Mouse (Mus musculus): Measurements from ENCODE around the gene Kcnmb4. TPM values are rescaled to one million over a fixed set of nuclear protein-coding genes. Genes with fewer than 3 reads are reported as not detected.

Kcnmb4 gene
- polyA plus RNA-seq, 1 experiment from 2014 or later = not detected

DNA sequence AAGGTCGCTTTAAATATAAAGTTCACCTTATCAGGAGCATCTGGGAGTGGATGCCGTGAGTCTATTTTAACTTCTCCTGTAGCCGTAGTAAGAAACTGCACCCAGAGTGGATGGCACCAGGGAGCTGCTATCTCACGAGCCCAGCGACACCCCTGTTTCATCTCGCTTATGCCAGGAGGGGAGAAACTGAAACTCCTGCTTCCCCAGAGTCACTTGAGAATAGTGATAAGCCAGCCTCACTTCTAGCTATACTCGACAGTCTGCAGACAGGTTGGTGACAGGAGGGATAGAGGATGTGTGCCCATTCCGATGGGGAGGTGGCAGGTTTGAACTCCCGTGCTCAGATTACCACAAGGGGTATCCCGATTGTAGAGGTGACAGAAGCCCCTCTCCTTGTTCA is 33.6 kb downstream of the Kcnmb4 start:
- Histone ChIP-seq H3K4me3 (ENCODE audit: inconsistent target) (no peak overlapping the region), H3K27ac (no peak overlapping the region)
- 93% methylated on average over 10 of the region's 10 CpGs for WGBS (ENCODE audit: missing documents)

DNA sequence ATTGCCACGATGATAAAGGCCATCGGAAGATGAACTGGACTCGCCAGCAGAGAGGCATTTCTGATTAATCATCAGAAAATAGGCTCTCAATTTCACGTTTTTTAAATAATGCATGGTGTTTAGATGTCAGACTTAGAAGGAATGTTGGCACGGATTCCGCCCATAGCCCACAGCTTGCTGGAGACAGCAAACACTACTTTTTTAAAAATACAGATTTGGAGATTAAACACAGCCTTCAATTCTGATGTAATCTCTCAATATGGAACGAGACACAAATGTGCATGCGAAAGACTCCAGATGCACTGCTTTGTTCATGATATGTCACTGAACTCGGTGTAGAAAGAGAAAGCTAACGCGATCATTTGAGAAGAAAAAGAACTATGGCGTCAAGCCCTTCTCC is 38.2 kb downstream of the Kcnmb4 start:
- Histone ChIP-seq H3K4me3 (ENCODE audit: inconsistent target) (no peak overlapping the region), H3K36me3 (ENCODE audit: inconsistent target) (no peaks in the 10 kb centered on the region), H3K27ac (no peak overlapping the region), H3K79me2 (ENCODE audit: inconsistent target) (no peaks in the 10 kb centered on the region)
- WGBS (ENCODE audit: missing documents) = 91% methylated on average over 12 of the region's 12 CpGs

More for the DNA sequence above, 33.6 kb downstream of the Kcnmb4 start:
- Histone ChIP-seq H3K79me2 (ENCODE audit: inconsistent target) (no peaks in the 10 kb centered on the region), H3K36me3 (ENCODE audit: inconsistent target) (no peaks in the 10 kb centered on the region)

GRCm38 (mm10) chr10:116432421-116432820 is 41.3 kb downstream of the Kcnmb4 start:
- Histone ChIP-seq H3K27ac (no peak overlapping the region), H3K4me3 (ENCODE audit: inconsistent target) (no peak overlapping the region), H3K36me3 (ENCODE audit: inconsistent target) (no peaks in the 10 kb centered on the region), H3K79me2 (ENCODE audit: inconsistent target) (no peaks in the 10 kb centered on the region)
- 90% methylated on average over 7 of the region's 7 CpGs for WGBS (ENCODE audit: missing documents)

- 92% methylated on average over 26 of the region's 26 CpGs for WGBS (ENCODE audit: missing documents)
- H3K36me3 ChIP-seq (ENCODE audit: inconsistent target) = no peaks in the 10 kb centered on the region
- no peaks in the 10 kb centered on the region for H3K79me2 ChIP-seq (ENCODE audit: inconsistent target)
Observed at GRCm38 (mm10) chr10:116428026-116428780, 45.5 kb downstream of the Kcnmb4 start.

DNA sequence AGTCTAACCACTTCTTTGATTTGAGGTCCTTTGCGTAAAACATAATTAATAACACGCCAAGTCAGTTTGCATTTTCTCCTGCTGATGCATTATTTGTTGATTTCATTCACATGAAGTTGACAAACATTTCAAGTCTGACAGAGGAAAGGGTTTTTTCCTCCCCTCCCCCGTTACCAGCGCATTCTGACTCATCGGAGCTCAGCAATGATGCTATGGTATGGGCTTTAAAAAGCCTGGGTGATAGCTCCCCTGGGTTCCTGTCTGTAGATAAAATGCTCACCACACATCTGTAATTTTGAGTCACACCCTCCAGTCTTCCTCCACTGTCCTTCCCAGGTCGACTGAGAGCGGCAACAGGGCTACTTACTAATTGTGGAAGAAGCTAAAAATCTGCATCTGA is 47.5 kb downstream of the Kcnmb4 start:
- no peak overlapping the region for H3K27ac ChIP-seq
- H3K36me3 ChIP-seq (ENCODE audit: inconsistent target) = no peaks in the 10 kb centered on the region
- no peak overlapping the region for H3K4me3 ChIP-seq (ENCODE audit: inconsistent target)
- no peaks in the 10 kb centered on the region for H3K79me2 ChIP-seq (ENCODE audit: inconsistent target)
- WGBS (ENCODE audit: missing documents) = 85% methylated on average over 7 of the region's 7 CpGs

More at GRCm38 (mm10) chr10:116428026-116428780, 45.5 kb downstream of the Kcnmb4 start:
- no peak overlapping the region for H3K4me3 ChIP-seq (ENCODE audit: inconsistent target)
- H3K27ac ChIP-seq = no peak overlapping the region

DNA sequence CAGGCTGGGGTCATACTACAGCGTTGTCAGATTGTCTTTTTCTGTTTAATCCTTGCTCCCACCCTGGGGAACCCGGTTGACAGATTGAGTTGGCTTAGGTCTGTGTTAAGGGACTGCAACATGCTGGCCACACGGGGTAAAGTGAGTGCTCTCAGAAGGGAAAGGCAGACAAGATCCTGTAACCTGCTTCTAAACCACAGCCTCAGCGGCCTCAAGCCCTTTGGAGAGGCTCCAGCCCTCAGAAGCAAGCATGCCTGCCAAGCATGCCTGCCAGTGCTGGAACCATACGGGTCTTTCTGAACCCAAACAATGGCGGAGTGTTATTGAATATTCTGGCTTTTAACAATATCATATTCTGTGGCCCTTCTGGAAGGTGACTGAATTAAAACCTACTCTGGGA is 48.8 kb downstream of the Kcnmb4 start:
- H3K27ac ChIP-seq = no peak overlapping the region
- no peaks in the 10 kb centered on the region for H3K79me2 ChIP-seq (ENCODE audit: inconsistent target)
- H3K36me3 ChIP-seq (ENCODE audit: inconsistent target) = no peaks in the 10 kb centered on the region
- H3K4me3 ChIP-seq (ENCODE audit: inconsistent target) = no peak overlapping the region
- 84% methylated on average over 6 of the region's 6 CpGs for WGBS (ENCODE audit: missing documents)

- 97% methylated on average over 2 of the region's 2 CpGs for WGBS (ENCODE audit: missing documents)
- Histone ChIP-seq H3K27ac (no peak overlapping the region), H3K36me3 (ENCODE audit: inconsistent target) (no peaks in the 10 kb centered on the region), H3K79me2 (ENCODE audit: inconsistent target) (no peaks in the 10 kb centered on the region), H3K4me3 (ENCODE audit: inconsistent target) (no peak overlapping the region)
Observed at GRCm38 (mm10) chr10:116422551-116422950, 51.1 kb downstream of the Kcnmb4 start.

- WGBS (ENCODE audit: missing documents) = 94% methylated on average over 6 of the region's 6 CpGs
- no peaks in the 10 kb centered on the region for H3K79me2 ChIP-seq (ENCODE audit: inconsistent target)
- no peak overlapping the region for H3K4me3 ChIP-seq (ENCODE audit: inconsistent target)
- no peak overlapping the region for H3K27ac ChIP-seq
- H3K36me3 ChIP-seq (ENCODE audit: inconsistent target) = no peaks in the 10 kb centered on the region
Observed at GRCm38 (mm10) chr10:116420976-116421375, 52.7 kb downstream of the Kcnmb4 start.

DNA sequence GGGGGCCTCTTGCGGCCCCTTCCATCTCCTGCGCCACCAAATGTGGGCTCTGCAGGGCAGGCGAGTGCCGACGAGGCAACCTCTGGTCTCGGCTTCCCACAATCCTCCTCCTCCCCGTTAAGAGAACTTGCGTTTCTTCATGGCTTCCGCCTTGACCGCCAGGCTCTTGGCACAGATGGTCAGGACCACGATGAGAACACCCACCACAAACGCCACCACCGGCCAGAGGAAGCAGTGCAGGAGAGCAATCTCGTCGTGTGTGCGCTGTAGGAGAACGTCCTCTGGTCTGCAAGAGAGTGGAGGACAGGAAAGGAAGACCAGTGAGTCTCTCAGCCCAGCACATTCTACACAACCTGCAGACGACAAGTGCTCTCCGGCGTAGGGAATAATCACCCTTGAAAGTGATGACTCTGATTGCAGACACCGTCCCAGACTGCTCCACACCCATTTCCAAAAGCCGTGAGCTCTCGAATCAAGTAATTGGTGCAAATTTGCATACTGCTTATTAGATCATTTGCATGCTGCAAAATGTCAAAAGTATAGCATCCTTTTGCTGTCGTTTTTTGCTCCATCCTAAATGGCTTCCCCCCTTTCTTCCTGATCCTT is 55.5 kb downstream of the Kcnmb4 start:
- H3K79me2 ChIP-seq (ENCODE audit: inconsistent target) = no peaks in the 10 kb centered on the region
- 80% methylated on average over 23 of the region's 24 CpGs for WGBS (ENCODE audit: missing documents)

DNA sequence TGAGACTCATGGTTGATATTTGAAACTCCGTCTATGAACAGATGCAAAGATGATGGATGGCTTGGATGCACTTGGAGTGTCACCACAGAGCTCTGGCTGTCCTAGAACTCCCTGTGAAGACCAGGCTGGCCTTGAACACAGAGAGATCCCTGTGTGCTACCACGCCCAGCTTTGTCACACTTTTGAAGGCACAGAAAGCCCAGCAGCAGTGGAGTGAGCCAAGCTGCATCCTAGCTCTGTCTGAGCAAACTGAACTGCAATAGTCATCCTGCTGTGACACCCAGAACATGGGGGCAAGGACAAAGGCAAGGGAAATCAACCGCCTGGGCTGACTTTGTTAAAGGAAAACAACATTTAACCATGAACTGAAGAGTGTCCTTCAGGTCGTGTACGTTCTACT is 57.0 kb downstream of the Kcnmb4 start:
- H3K36me3 ChIP-seq (ENCODE audit: inconsistent target) = no peaks in the 10 kb centered on the region
- H3K79me2 ChIP-seq (ENCODE audit: inconsistent target) = no peaks in the 10 kb centered on the region
- no peak overlapping the region for H3K27ac ChIP-seq
- H3K4me3 ChIP-seq (ENCODE audit: inconsistent target) = no peak overlapping the region
- 74% methylated on average over 5 of the region's 5 CpGs for WGBS (ENCODE audit: missing documents)

More for the DNA sequence above, 55.5 kb downstream of the Kcnmb4 start:
- H3K36me3 ChIP-seq (ENCODE audit: inconsistent target) = no peaks in the 10 kb centered on the region
- no peak overlapping the region for H3K4me3 ChIP-seq (ENCODE audit: inconsistent target)
- no peak overlapping the region for H3K27ac ChIP-seq

DNA sequence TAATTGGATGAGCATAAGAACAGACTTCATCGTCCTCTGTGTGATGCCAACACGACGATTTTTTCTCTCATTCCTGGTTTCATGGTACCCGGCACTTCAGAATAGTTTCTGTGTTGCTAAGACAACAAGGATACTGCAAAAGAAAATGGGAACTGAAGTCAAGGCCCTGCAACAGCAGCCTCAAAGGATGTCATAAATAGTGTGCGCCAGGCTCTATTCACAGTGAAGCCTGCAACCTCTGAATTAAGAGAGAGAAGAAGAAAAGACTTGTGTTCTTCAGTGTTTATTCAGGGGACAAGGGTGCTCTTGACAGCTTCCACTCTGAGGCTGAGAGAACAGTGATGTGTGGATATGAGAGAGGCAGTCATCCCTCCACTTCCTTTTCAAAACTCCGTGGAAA is 57.5 kb downstream of the Kcnmb4 start:
- WGBS (ENCODE audit: missing documents) = 71% methylated on average over 6 of the region's 6 CpGs
- H3K4me3 ChIP-seq (ENCODE audit: inconsistent target) = no peak overlapping the region
- H3K79me2 ChIP-seq (ENCODE audit: inconsistent target) = no peaks in the 10 kb centered on the region
- H3K36me3 ChIP-seq (ENCODE audit: inconsistent target) = no peaks in the 10 kb centered on the region
- H3K27ac ChIP-seq = no peak overlapping the region

DNA sequence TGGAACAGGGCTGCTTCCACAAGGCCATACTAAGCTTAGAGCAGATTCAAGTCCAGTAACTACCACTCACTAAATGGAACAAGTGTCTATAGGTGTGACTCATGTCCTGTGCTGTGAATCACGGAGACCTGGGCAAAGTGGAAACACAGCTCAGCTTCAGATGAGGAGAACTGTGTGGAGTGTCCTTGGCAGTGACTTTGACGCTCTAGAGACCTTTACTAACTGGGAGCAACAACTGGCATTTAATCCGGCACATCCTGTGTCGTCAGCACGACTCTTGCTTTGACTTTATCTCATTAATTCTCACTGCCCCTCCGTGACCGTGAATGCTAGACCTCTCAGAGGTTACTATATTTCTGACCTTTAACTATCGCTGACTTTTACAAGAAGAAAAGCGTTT is 62.9 kb downstream of the Kcnmb4 start:
- no peaks in the 10 kb centered on the region for H3K79me2 ChIP-seq (ENCODE audit: inconsistent target)
- no peak overlapping the region for H3K4me3 ChIP-seq (ENCODE audit: inconsistent target)
- 75% methylated on average over 9 of the region's 9 CpGs for WGBS (ENCODE audit: missing documents)
- no peak overlapping the region for H3K27ac ChIP-seq
- no peaks in the 10 kb centered on the region for H3K36me3 ChIP-seq (ENCODE audit: inconsistent target)

DNA sequence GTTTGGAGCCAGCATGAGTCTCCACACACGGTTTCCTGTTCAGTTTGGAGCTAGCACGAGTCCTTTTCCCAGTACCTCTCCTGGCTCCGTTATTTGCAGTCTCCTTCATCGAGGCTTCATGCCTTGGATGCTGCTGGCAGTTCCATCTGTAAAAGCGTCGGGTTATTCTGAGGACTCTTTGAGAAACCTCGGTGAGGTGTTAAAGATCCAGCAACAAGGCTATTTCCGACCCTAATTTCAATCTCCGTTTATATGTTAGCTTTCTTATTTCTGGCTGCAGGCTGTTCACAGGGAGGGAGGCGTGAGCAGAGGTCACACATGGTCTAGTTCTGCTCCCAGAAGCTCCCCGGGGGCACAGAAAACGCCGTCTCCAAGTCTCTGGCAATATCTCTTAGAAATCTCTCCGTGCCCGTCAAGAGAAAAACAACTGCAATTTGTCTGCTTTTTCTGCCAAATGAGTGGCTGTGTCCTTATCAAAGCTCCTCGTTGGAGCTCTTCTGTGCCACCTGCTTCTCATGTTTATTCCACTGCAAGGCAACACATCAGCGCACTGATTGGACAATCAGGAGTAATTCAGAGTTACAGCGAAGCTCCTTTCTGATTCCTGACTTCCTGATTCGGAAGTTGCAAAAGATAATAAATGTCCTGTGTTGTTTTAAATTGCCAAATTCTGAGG is 65.9 kb downstream of the Kcnmb4 start:
- no peak overlapping the region for H3K4me3 ChIP-seq (ENCODE audit: inconsistent target)
- WGBS (ENCODE audit: missing documents) = 70% methylated on average over 19 of the region's 19 CpGs
- no peaks in the 10 kb centered on the region for H3K79me2 ChIP-seq (ENCODE audit: inconsistent target)
- H3K36me3 ChIP-seq (ENCODE audit: inconsistent target) = no peaks in the 10 kb centered on the region
- no peak overlapping the region for H3K27ac ChIP-seq

GRCm38 (mm10) chr10:116405011-116405410 is 68.7 kb downstream of the Kcnmb4 start:
- WGBS (ENCODE audit: missing documents) = 93% methylated on average over 4 of the region's 6 CpGs
- Histone ChIP-seq H3K27ac (no peak overlapping the region), H3K4me3 (ENCODE audit: inconsistent target) (no peak overlapping the region), H3K36me3 (ENCODE audit: inconsistent target) (no peaks in the 10 kb centered on the region), H3K79me2 (ENCODE audit: inconsistent target) (no peaks in the 10 kb centered on the region)

GRCm38 (mm10) chr10:116403679-116404078 is 70.0 kb downstream of the Kcnmb4 start:
- no peak overlapping the region for H3K27ac ChIP-seq
- WGBS (ENCODE audit: missing documents) = 89% methylated on average over 4 of the region's 4 CpGs
- no peaks in the 10 kb centered on the region for H3K36me3 ChIP-seq (ENCODE audit: inconsistent target)
- no peak overlapping the region for H3K4me3 ChIP-seq (ENCODE audit: inconsistent target)
- no peaks in the 10 kb centered on the region for H3K79me2 ChIP-seq (ENCODE audit: inconsistent target)

Data from macrophage (primary cell).